Mouse (Mus musculus): ENCODE results near the gene Slx4. TPM values are rescaled to one million over a fixed set of nuclear protein-coding genes. Genes with fewer than 3 reads are reported as not detected.

The Slx4 gene
- polyA plus RNA-seq (2012; ENCODE audit: insufficient read depth, insufficient read length, missing spikeins): 2.7 and 3.5 TPM in 2 replicates

GRCm38 (mm10) chr16:4003489-4004398, at the start of gene Slx4:
Slx4 (minus strand) TSS chr16:4003770.
- H3K4me1 ChIP-seq (ENCODE audit: control insufficient read depth, insufficient read depth, insufficient read length, low read length): no peaks in the 10 kb centered on the region
- peak within 1 kb of the TSS; percentile 83 for H3K27ac ChIP-seq (replicated peaks; ENCODE audit: low read depth, low read length)
- H3K4me3 ChIP-seq (ENCODE audit: insufficient read depth, low read depth, low read length): peak within 1 kb of the TSS; percentile 85

DNA sequence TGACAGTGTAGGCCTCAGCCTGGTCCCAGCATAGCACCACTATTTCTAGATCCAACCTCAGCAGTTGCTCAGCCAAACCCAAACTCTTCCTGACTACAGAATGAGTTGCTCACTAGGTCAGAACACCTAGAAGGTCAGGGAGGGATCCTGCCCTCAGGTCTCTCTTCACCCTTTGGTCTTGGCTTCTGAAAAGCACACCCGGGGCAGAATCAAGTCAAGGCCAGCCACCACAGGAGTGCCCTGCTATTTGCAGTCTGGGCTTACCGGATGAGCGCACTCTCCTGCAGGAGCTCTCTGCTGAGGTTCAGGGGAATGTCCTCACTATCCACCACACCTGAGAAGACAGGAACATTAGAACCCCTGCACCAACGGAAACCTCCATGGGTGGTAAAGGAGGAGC, 49.0 kb upstream of the Slx4 start:
- no peaks in the 10 kb centered on the region for H3K4me1 ChIP-seq (ENCODE audit: control insufficient read depth, insufficient read depth, insufficient read length, low read length)
- no peak overlapping the region for H3K4me3 ChIP-seq (ENCODE audit: insufficient read depth, low read depth, low read length)
- no peak overlapping the region for H3K27ac ChIP-seq (replicated peaks; ENCODE audit: low read depth, low read length)

DNA sequence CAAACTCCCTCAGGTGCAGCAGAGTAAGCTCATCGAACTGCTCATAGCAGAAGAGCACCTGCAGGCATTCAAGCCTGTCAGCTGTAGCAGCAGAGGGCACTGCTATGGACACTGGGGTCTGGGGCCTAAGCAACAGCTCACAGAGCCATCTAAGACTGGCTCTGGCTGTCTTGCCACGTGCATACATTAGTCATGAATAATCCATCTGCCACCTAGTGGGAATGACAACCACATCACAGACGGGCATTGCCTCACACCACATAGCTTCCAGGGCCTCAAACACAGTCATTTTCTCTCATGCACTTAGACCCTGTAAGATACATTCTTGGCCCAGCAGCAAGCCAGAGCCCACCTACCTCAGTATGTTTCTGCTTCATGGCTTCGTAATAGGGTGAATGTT, 42.0 kb upstream of the Slx4 start:
- Histone ChIP-seq H3K4me3 (ENCODE audit: insufficient read depth, low read depth, low read length) (no peak overlapping the region), H3K27ac (replicated peaks; ENCODE audit: low read depth, low read length) (no peak overlapping the region), H3K4me1 (ENCODE audit: control insufficient read depth, insufficient read depth, insufficient read length, low read length) (no peaks in the 10 kb centered on the region)

- Histone ChIP-seq H3K4me1 (ENCODE audit: control insufficient read depth, insufficient read depth, insufficient read length, low read length) (no peaks in the 10 kb centered on the region), H3K27ac (replicated peaks; ENCODE audit: low read depth, low read length) (no peak overlapping the region), H3K4me3 (ENCODE audit: insufficient read depth, low read depth, low read length) (no peak overlapping the region)
Measured at GRCm38 (mm10) chr16:4044093-4044492, 40.5 kb upstream of the Slx4 start.

DNA sequence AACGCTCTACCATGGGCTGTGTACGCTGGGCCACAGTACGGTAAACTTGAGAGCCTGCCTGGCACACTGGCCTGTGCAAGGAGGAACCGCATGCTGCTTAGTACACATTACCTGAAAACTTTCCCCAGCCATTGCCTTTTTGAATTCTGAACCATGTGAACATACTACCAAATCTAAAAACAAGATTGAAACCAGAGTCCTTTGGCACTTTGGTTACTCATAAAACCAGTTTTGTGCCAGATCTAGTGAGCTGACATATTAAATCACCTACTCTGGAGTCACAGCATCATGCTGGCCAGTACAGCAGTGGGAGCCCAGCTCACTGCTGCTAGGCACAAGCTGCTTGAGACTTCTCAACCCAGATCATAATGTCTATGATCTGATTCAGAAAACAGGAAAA, 38.1 kb upstream of the Slx4 start:
- Histone ChIP-seq H3K4me1 (ENCODE audit: control insufficient read depth, insufficient read depth, insufficient read length, low read length) (no peaks in the 10 kb centered on the region), H3K27ac (replicated peaks; ENCODE audit: low read depth, low read length) (no peak overlapping the region), H3K4me3 (ENCODE audit: insufficient read depth, low read depth, low read length) (no peak overlapping the region)

- Histone ChIP-seq H3K27ac (replicated peaks; ENCODE audit: low read depth, low read length) (no peak overlapping the region), H3K4me3 (ENCODE audit: insufficient read depth, low read depth, low read length) (no peak overlapping the region), H3K4me1 (ENCODE audit: control insufficient read depth, insufficient read depth, insufficient read length, low read length) (no peaks in the 10 kb centered on the region)
Measured at GRCm38 (mm10) chr16:4040206-4040605, 36.6 kb upstream of the Slx4 start.

DNA sequence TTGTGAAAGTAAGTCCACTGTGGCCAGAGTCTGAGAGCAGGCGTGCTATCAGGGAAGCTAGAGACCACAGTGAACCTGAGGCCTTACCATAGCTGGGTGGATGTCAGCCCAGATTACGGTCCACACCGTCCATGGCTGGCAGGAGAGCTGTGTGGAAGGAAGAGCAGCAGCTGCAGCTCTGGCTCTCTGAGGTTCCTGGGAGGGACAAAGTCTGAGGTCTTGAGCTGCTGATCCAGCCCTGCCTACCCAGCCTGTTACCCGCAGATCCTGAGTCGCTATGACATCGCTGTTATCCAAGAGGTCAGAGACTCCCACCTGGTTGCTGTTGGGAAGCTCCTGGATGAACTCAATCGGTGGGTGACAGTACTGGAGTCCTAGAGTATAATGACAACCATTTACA, 34.1 kb upstream of the Slx4 start:
- Histone ChIP-seq H3K27ac (replicated peaks; ENCODE audit: low read depth, low read length) (no peak overlapping the region), H3K4me3 (ENCODE audit: insufficient read depth, low read depth, low read length) (no peak overlapping the region), H3K4me1 (ENCODE audit: control insufficient read depth, insufficient read depth, insufficient read length, low read length) (no peaks in the 10 kb centered on the region)

DNA sequence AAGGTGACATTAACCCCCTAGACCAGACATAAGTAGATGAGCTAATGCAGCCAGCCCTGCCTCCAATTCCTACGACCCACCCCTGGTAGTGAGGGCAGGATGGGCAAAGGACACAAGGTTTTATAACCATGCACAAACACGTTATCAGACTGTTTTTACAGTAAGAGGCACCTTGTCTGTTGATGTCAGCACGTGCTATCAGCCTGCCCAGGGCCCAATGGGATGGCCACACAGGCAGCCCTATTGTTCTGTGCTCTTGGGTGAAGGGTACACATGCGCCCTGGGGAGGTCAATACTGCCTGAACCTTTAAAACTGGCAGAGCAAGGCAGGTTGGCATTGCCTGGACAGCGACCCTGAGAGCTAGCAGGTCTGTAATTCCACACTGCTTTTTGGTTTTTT, 33.2 kb upstream of the Slx4 start, which contains the start of gene Dnase1:
Dnase1 (plus strand) TSS at position 136 of the 400 bp plus-strand sequence.
- Histone ChIP-seq H3K4me1 (ENCODE audit: control insufficient read depth, insufficient read depth, insufficient read length, low read length) (no peaks in the 10 kb centered on the region), H3K27ac (replicated peaks; ENCODE audit: low read depth, low read length) (no peak within 1 kb of the TSS), H3K4me3 (ENCODE audit: insufficient read depth, low read depth, low read length) (no peak within 1 kb of the TSS)

DNA sequence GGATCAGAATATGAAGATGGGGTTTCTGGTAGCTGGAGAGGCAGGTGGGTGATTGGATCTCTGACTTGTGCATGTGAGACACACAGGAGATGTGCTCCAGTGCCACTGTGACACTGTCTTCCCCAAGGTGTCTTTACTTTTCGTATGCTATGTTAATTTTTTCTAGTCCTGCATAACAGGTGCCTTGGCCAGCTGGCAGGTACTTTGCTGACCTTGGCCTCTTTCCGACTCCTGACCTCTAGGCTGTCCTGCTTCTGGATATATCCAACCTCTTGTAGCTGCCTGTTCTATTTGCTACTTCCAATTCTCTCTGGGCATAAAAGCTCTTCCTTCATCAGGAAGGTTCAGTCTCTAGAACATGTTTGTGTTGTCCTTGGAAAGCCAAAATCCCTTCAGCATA, 32.0 kb upstream of the Slx4 start:
- Histone ChIP-seq H3K4me3 (ENCODE audit: insufficient read depth, low read depth, low read length) (no peak overlapping the region), H3K27ac (replicated peaks; ENCODE audit: low read depth, low read length) (no peak overlapping the region)

GRCm38 (mm10) chr16:4034476-4034875, 30.9 kb upstream of the Slx4 start:
- Histone ChIP-seq H3K4me1 (ENCODE audit: control insufficient read depth, insufficient read depth, insufficient read length, low read length) (no peaks in the 10 kb centered on the region), H3K27ac (replicated peaks; ENCODE audit: low read depth, low read length) (no peak overlapping the region)

More for the DNA sequence above, 32.0 kb upstream of the Slx4 start:
- H3K4me1 ChIP-seq (ENCODE audit: control insufficient read depth, insufficient read depth, insufficient read length, low read length): no peaks in the 10 kb centered on the region

GRCm38 (mm10) chr16:4033971-4034370, 30.4 kb upstream of the Slx4 start:
- Histone ChIP-seq H3K4me3 (ENCODE audit: insufficient read depth, low read depth, low read length) (no peak overlapping the region), H3K27ac (replicated peaks; ENCODE audit: low read depth, low read length) (no peak overlapping the region)

More at GRCm38 (mm10) chr16:4034476-4034875, 30.9 kb upstream of the Slx4 start:
- H3K4me3 ChIP-seq (ENCODE audit: insufficient read depth, low read depth, low read length): no peak overlapping the region

DNA sequence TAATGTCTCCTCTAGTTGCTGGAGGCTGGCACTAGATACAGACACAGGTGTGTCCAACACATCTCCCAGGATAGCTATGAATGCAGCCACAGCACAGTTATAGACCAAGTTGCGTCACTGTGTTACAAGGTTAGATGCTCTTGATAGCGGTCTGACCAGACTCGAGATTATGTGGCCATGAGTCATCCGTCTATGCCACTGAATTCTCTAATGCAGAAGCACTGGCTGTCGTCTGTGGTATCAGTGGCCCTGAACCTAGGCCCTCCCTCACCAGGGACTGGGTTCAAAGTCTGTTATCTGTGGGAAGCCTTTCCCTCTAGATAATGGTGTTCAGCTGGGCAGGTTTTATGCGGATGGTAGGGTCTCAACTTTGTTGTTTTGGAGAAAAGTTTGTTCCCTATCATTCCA, 28.8 kb upstream of the Slx4 start:
- H3K27ac ChIP-seq (replicated peaks; ENCODE audit: low read depth, low read length): no peak overlapping the region
- no peaks in the 10 kb centered on the region for H3K4me1 ChIP-seq (ENCODE audit: control insufficient read depth, insufficient read depth, insufficient read length, low read length)

More at GRCm38 (mm10) chr16:4033971-4034370, 30.4 kb upstream of the Slx4 start:
- H3K4me1 ChIP-seq (ENCODE audit: control insufficient read depth, insufficient read depth, insufficient read length, low read length): no peaks in the 10 kb centered on the region

DNA sequence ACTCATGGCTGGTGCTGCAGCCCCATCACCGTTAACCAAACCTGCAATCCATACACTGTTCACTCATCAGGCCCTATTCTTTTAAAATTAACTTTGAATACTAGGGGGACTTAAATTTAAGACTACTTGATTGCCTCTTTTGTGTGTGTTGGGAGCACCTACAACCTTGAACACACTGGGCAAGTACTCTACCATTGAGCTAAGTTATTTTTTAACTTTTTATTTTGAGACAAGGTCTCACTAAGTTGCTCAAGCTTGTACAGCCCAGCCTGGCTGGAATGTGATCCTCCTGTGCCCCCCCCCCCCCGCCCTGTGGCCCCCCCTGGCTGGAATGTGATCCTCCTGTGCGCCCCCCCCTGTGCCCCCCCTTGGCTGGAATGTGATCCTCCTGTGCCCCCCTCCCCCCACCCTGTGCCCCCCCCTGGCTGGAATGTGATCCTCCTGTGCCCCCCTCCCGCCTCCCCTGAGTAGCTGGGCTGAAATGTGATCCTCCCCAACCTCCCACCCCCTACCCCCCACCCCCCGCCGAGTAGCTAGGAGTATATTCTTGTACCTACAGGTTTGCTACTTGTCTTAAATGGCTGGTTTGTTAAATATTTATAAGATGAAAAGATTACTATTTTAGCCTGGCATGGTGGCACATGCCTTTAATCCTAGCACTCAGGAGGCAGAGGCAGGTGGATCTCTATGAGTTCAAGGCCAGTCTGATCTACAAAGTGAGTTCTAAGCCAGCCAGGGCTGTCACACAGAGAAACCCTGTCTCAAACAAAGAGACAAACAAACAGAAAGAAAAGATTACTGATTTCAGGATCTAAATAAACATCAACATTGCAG, 28.1 kb upstream of the Slx4 start:
- H3K27ac ChIP-seq (replicated peaks; ENCODE audit: low read depth, low read length): no peak overlapping the region
- no peaks in the 10 kb centered on the region for H3K4me1 ChIP-seq (ENCODE audit: control insufficient read depth, insufficient read depth, insufficient read length, low read length)
- no peak overlapping the region for H3K4me3 ChIP-seq (ENCODE audit: insufficient read depth, low read depth, low read length)

More for the DNA sequence above, 28.8 kb upstream of the Slx4 start:
- H3K4me3 ChIP-seq (ENCODE audit: insufficient read depth, low read depth, low read length): no peak overlapping the region

DNA sequence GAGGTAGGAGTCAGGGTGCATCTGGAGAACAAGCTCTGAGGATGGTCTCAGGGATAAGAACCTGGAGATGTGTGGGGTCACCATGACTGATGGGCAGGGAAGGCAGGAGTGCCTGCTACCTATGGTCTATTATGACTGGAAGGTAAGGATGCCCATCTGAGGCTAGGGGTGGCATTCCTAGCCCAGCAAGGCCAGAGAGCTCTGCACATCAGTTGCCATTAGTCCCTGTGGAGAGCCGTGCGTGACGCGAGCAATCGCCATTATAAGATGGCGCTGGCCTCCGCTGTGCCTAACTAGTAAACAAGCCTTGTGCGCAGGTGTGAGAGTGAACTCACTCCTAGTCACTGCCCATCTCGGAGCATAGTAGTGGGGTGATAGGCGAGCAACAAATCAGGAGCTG, 26.9 kb upstream of the Slx4 start:
- Histone ChIP-seq H3K4me1 (ENCODE audit: control insufficient read depth, insufficient read depth, insufficient read length, low read length) (no peaks in the 10 kb centered on the region), H3K4me3 (ENCODE audit: insufficient read depth, low read depth, low read length) (no peak overlapping the region), H3K27ac (replicated peaks; ENCODE audit: low read depth, low read length) (no peak overlapping the region)

DNA sequence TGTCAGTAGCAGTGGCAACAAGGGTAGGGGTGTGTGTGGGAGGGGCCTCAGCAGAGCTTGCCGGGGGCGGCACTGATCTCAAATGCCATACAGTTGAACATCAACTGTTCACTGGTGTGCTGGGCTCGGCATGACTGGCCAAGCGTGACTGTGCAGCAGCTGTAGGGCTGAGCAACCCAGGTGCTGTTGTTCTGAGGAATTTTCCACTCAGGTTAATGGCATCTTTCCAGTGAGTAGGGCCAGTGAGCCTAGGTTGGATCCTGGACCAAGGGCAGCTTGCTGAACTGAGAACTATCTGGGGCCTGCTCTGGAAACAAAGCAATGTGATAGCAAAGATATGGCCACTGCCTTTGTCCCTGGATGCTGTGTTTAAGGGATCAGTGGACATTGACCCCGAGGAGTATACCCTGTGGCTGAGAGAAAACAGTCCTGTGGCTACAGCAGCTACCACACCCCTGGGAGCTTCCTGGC, 25.8 kb upstream of the Slx4 start:
- Histone ChIP-seq H3K4me3 (ENCODE audit: insufficient read depth, low read depth, low read length) (no peak overlapping the region), H3K27ac (replicated peaks; ENCODE audit: low read depth, low read length) (no peak overlapping the region), H3K4me1 (ENCODE audit: control insufficient read depth, insufficient read depth, insufficient read length, low read length) (no peaks in the 10 kb centered on the region)
